Mouse (Mus musculus): ENCODE results near the gene Zfp383. TPM values are rescaled to one million over a fixed set of nuclear protein-coding genes. Genes with fewer than 3 reads are reported as not detected.
"Not testable (repeated sequence)": the region's sequence is repeated elsewhere in the genome, so short reads cannot be mapped to it uniquely, and the experiment has no call there.

The Zfp383 gene
- polyA plus RNA-seq, 1 experiment: 1.2 TPM

DNA sequence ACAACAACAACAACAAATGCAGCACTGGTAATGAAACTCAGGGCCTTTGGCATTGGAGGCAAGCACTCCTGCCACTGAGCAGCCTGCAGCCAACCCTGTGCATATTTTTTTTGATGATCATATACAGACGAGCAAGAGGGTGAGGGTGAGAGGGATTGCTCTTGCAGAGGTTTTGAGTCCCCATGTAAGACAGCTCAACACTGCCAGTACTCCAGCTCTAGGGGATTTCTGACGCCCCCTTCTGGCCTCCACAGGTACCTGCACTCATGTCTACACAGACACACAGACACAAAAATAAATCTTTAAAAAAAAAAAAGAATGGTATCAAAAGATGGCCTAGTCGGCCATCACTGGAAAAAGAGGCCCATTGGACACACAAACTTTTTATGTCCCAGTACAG lies 51.0 kb downstream of the Zfp383 start:
- no peaks in the 10 kb centered on the region for H3K4me1 ChIP-seq (ENCODE audit: control insufficient read depth, insufficient read depth, insufficient read length, low read length)
- no peak overlapping the region for H3K27ac ChIP-seq (replicated peaks; ENCODE audit: low read depth, low read length)
- no peak overlapping the region for H3K4me3 ChIP-seq (ENCODE audit: insufficient read depth, low read depth, low read length)

DNA sequence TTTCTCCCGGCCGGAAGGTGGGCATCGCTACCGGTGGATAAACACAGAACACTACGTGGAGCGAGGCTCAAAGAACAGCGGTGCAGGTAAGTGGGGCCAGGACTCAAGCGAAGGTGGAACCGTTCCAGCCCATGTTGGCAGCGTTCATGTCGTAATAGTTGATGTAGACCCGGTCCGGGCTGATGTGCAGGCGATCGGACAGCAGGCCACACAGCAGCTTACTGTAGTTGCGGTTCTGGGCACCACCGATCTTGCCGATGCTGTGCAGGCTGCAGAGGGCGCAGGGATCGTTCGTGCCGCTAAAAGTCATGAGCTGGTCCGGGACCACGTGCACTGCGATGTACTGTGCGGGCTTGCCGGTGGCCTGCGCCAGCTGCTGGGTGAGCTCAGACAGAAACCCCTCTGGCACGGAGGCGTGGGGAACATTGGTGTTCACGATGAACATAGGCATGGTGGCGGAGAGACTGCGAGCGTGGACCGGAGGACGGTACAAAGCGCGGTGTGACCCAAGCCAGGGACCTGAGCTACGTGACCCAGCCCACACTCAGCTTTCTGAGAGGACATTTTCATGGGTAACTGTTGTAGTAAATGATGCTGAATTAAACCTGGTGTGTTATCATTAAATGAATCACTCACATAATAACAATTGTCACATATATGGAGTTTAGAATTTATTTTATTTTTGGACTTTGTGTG lies 57.2 kb downstream of the Zfp383 start:
- H3K4me1 ChIP-seq (ENCODE audit: control insufficient read depth, insufficient read depth, insufficient read length, low read length); H3K27ac ChIP-seq (replicated peaks; ENCODE audit: low read depth, low read length); H3K4me3 ChIP-seq (ENCODE audit: insufficient read depth, low read depth, low read length): not testable (repeated sequence)

Other genes with a start within 250 kb of the Zfp383 start
- gene Catsperg2, start 181.2 kb upstream of the Zfp383 start, polyA plus RNA-seq (2012; ENCODE audit: insufficient read depth, insufficient read length, missing spikeins): not detected in 2 replicates
- gene Zfp84, start 139.7 kb upstream of the Zfp383 start, polyA plus RNA-seq (2012; ENCODE audit: insufficient read depth, insufficient read length, missing spikeins): 6.1 and 6.3 TPM in 2 replicates
- gene Zfp30, start 124.2 kb upstream of the Zfp383 start, polyA plus RNA-seq (2012; ENCODE audit: insufficient read depth, insufficient read length, missing spikeins): 3.8 and 4.0 TPM in 2 replicates
- 4.9 and 6.6 TPM in 2 replicates for gene Zfp790, start 92.1 kb upstream of the Zfp383 start, polyA plus RNA-seq (2012; ENCODE audit: insufficient read depth, insufficient read length, missing spikeins)
- 0.83 and 2.0 TPM in 2 replicates for gene Zfp940, start 54.6 kb upstream of the Zfp383 start, polyA plus RNA-seq (2012; ENCODE audit: insufficient read depth, insufficient read length, missing spikeins)
- gene Zfp420, start 48.2 kb upstream of the Zfp383 start, polyA plus RNA-seq (2012; ENCODE audit: insufficient read depth, insufficient read length, missing spikeins): 2.2 and 2.8 TPM in 2 replicates
- 5.5 and 7.1 TPM in 2 replicates for gene Zfp27, start 1.7 kb upstream of the Zfp383 start, polyA plus RNA-seq (2012; ENCODE audit: insufficient read depth, insufficient read length, missing spikeins)
- gene Zfp74, start 45.9 kb downstream of the Zfp383 start, polyA plus RNA-seq (2012; ENCODE audit: insufficient read depth, insufficient read length, missing spikeins): 5.3 and 7.3 TPM in 2 replicates
- 2.4 and 4.0 TPM in 2 replicates for gene Zfp568, start 75.7 kb downstream of the Zfp383 start, polyA plus RNA-seq (2012; ENCODE audit: insufficient read depth, insufficient read length, missing spikeins)
- gene Zfp14, start 143.2 kb downstream of the Zfp383 start, polyA plus RNA-seq (2012; ENCODE audit: insufficient read depth, insufficient read length, missing spikeins): 1.9 TPM in 2 replicates
- gene Zfp82, start 164.7 kb downstream of the Zfp383 start, polyA plus RNA-seq (2012; ENCODE audit: insufficient read depth, insufficient read length, missing spikeins): 1.8 and 2.1 TPM in 2 replicates
- not detected in 2 replicates for gene Gm26920, start 182.2 kb downstream of the Zfp383 start, polyA plus RNA-seq (2012; ENCODE audit: insufficient read depth, insufficient read length, missing spikeins)
- 2.4 and 2.5 TPM in 2 replicates for gene Zfp566, start 182.3 kb downstream of the Zfp383 start, polyA plus RNA-seq (2012; ENCODE audit: insufficient read depth, insufficient read length, missing spikeins)
- 32.4 and 34.3 TPM in 2 replicates for gene Zfp260, start 186.6 kb downstream of the Zfp383 start, polyA plus RNA-seq (2012; ENCODE audit: insufficient read depth, insufficient read length, missing spikeins)
- gene Zfp382, start 213.7 kb downstream of the Zfp383 start, polyA plus RNA-seq (2012; ENCODE audit: insufficient read depth, insufficient read length, missing spikeins): 1.1 TPM in 1 of 2 replicates, not detected in the other

Data from brown adipose tissue, adult 24 weeks (tissue).